Mouse (Mus musculus) lung, postnatal 4 days (tissue): ENCODE measurements at regions not wholly inside any gene's neighbourhood (a gene's known extent, or its start where the extent isn't known, plus 50 kb on each side); places are given as distances from the start of the nearest gene placed in this dataset.

Experiments used
- DNase-seq, 2 experiments: peaks; one replicate each; pipeline ENCODE4 v3.0.0; 2021

DNA sequence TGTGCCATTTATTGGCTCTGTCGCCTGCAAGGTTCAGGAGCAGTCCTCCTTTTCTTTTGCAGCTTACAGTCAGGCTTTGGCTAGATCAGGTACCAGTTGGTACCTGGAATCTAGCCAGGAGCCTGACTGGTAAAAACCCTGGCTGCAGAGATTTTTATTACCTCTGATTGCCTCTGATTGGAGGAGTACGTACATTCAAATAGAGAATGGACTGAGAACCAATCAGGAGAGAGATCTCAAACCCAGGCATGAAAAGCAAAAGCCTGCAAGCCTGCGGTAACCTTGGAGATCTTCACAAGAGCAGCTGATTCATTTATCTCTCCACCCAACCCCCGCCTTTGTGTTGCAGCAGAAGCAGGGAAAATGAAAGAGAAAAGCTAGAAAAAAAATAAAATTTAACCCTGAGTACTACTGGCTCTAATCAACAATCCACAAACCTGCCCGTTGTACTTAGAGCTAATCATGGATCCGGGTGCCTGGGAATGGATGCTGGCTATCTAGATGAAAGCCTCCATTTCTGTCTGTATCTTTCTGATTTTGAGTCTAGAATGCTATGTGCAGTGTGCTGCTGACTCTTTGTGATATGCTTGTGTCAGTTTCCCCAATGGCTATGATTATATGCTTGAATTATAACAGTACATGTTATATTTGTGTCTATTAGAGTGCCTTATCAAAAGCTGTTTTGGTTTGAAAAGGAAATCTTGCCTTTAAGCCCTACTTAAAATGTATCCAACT lies 406.2 kb upstream of the Ndn start:
- DNase-seq, result peak in 1 of 2 experiments; percentile 22

DNA sequence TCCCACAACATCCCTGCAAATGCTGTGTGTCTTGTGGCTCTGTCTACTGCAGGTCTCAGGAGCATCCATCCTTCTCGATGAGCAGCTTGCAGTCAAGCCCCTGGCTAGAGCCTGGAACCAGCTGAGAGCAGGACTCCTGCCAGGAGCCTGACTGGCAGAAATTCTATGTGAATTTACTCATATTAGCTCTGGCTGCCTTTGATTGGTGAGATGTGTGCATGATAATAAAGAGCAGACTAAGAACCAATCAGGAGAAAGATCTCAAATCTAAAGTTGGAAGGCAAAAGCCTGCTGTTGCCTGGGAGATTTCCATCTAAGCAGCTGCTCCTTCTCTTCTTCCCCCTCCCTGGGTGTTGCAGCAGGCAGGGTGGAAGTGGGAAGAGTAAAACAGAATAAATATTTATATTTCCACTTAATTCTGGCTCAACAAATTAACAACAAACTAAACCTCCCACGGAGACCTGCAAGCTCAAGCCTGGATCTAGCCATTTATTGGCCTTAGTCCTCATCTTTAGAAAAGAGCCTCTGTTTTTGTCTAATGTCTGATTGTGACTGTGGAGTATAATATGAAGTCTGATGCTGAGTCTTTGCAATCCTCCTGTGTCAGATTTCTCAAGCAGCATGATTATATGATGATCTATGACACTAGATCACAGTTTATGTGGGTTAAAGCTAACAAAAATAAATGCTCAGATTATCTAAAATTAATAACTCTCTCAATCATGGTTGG lies 364.0 kb upstream of the Ndn start:
- DNase-seq, result peak; percentile 43 to 75

DNA sequence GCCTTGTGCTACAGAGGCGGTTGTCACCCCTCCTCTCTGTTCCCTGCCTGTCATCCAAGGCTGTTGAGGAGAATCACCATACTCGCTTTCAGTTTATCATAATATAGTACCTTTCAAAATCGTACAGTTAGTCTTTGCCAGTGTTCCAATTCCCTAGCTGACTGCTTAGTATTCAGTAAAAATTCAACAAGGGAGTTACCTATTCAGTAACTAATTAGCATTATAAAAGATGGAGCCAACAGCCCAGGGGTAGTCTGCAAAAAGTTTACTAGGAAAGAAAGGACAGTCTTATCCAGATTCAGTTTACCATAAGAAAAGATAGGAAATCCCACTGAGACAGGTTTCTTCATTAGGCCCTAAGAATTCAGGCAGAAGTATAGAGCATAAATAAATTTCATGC lies 319.7 kb upstream of the Ndn start:
- DNase-seq, result no peak

DNA sequence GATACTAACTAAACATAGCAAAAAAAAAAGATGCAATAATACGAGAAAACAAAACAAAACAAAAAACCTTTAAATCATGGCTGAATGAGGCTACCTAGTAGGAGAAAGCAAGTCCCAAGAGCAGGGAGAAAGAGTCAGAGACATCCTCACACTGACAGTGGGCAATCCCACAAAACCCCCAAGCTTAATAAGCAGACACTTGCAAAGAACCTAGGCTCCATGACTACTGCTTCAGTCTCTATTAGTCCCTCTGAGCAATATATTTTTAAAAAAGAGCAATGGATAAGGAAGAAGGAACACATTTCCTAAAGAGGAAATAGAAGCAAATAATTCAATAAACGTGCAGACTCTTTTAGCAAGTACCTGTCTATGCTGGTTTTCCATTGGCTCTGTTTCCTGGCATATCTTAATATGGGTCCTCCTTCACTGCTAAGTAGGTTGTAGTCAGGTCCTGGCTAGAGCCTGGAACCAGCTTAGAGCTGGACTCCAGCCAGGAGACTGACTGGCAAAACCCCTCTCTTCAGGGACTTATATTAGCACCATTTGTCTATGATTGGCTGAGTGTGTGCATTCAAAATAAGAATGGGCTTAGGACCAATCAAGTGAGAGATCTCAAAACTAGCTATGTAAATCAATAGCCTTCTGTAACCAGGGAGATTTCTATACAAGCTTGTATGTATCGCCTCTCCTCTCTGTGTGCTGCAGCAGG lies 300.5 kb upstream of the Ndn start:
- no peak for DNase-seq

DNA sequence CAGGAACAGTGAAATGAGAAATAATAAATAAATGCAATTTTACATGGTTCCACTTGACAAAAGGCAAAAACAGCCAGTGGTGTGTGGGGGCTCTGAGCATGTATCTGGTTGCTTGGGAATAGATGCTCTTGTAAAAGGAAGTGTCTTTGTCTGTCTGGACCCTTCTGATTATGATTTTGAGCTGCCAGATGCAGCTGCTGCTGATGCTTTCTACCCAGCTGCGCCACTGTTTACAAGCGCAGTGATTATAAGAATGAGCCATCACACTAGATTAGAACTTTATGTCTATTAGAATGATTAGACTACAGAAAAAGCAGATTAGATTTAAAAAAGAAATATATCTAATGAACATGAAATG lies 299.9 kb upstream of the Ndn start:
- no peak for DNase-seq

DNA sequence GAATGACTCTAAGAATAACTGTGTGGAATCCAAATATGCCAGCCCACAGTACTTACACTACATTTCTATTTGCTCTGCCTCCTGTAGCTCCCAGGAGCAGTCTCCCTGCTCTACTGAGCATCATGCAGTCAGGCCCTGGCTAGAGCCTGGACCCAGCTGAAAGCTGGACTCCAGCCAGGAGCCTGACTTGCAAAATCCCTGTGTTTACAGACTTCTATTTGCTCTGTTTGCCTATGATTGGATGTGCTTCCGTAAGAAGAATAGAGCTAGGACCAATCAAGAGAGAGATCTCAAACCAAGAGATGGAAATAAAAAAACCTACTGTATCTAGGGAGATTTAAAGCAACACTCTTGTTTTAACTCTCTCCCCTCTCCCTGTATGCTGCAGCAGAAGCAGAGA lies 267.8 kb upstream of the Ndn start:
- DNase-seq, result peak in 1 of 2 experiments; percentile 21

DNA sequence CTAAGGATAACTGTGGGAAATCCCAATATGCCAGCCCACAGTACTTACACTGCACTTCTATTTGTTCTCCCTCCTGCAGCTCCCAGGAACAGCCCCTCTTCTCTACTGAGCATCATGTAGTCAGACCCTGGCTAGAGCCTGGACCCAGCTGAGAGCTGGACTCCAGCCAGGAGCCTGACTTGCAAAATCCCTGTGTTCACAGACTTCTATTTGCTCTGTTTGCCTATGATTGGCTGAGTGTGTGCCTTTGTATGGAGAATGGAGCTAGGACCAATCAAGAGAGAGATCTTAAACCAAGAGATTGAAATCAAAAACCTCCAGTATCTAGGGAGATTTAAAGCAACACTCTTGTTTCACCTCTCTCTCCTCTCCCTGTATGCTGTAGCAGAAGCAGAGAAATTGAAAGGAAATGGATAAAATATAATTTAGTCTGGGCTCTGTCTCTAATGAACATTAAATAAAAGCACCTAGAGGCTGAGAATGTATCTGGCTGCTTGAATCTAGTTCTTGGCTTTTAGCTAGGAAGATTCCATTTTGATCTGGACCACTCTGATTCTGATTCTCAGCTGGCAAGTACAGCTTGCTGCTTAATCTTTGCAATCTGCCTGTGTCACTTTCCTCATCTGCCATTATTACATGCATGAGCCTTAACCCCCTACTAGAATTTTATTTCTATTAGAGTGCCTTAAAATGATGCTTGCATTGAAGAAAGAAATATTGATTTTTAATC lies 261.1 kb upstream of the Ndn start:
- peak; percentile 31 to 53 for DNase-seq
